Mouse (Mus musculus) kidney, adult 2 months (tissue): ENCODE data around the gene Nfib.

Source experiments
- CTCF ChIP-seq: fragments of 200-500 bp; conservative IDR thresholded peaks from 2 replicates; pipeline ENCODE4 v1.5.1; 2011; ENCODE audit warnings: low read depth, mild to moderate bottlenecking, control low read depth, low read length, moderate library complexity, mixed read lengths; ENCODE audit not compliant: insufficient read depth, insufficient read length
- POLR2A ChIP-seq: fragments of 200-500 bp; IDR thresholded peaks from one replicate; pipeline ENCODE4 v1.6.1; 2011; ENCODE audit warnings: low read depth, low read length, control low read depth

DNA sequence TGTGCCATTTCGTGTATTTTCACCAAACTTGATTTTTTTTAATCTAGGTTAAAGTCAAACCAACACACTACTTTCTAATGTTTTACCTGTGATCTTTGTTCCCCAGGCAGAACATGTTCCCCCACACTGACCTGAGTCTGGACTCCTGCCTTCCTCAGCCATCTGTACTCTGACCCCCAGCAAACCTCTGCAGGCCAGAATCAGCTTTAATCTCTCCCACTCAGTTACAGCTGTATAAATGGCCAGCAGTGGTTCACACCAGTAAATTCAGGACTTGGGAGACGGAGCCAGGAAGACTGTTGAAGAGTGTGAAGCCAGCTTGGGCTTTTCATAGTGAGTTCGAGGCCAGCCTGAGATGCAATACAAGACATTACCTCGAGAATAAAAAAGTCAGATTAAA, 312.5 kb downstream of the Nfib start:
- TF ChIP-seq CTCF = no peak
- TF ChIP-seq POLR2A = no peak
